Mouse (Mus musculus) testis, postnatal 10 days (tissue): ENCODE measurements around the gene Tmc1.

Source experiments
- DNase-seq: peaks from one replicate; pipeline ENCODE4 v3.0.0; 2021; ENCODE audit warnings: low spot score

Gene Tmc1

GRCm38 (mm10) chr19:20953874-20954273 lies at the start of gene Tmc1:
Gene Tmc1 (minus strand): TSS chr19:20954202.
- DNase-seq = no peak

DNA sequence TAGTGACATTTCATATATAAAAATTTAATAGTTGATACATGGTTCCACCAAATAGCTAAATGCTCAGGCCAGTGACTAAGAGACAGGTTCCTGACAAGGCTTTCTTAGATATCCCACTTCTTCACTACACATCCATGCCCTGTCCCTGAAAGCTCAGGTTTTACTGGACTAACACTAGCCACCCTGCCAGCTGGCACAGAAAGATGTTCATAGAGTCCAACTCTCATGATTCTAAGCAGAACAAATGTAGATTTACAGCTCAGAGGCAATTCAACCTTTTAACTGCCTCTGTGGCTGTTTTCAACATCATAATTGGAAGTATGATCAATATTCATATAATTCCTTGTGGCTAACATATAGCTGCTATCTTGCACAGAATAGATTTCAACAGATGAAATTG lies 47.5 kb upstream of the Tmc1 start:
- no peak for DNase-seq

GRCm38 (mm10) chr19:20979244-20979643 lies 25.2 kb upstream of the Tmc1 start:
- DNase-seq = no peak

DNA sequence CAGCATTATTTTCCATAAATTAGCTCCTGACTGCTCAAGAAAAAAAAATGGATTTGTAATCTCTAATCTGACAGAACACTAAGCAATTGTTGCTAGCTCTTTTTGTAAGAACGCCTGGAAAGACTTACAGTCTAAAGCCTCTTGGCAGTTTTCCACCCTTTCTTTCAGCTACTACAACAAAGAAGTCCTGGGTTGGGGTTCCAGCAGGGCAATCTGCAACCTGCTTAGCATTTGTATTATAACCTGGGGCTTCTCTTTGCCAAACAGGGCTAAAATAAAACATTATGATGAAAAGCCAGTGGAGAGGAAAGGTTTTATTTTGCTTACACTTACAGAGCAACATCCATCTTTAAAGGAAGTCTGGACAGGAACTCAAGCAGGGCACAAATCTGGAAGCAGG lies 24.1 kb upstream of the Tmc1 start:
- DNase-seq = no peak

- no peak for DNase-seq
Measured at GRCm38 (mm10) chr19:20971926-20972325, 17.9 kb upstream of the Tmc1 start.

- no peak for DNase-seq
Measured at GRCm38 (mm10) chr19:20954815-20955214, 813 bp upstream of the Tmc1 start.

- DNase-seq = no peak
Measured at GRCm38 (mm10) chr19:20944446-20944845, 9.6 kb downstream of the Tmc1 start.

DNA sequence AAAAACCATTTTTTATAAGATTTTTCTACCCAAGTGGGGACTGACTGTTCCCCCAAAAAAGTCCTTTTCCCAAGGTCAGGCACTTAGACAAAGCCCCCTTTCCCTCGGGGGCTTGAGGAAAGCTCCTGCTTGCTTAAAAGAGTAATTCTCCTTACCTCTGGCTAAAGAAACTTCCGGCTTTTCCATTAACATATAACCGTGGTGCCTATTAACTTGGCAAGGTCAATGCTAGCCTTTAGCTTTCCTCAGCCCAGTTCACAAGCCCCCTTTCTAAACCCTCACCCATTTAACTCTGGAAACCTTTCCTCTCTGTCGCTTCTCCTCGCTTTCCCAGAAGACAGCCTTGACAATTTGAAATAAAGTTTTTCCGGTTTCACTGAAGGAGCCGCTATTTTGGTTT lies 29.7 kb downstream of the Tmc1 start:
- no peak for DNase-seq

- DNase-seq = no peak
Measured at GRCm38 (mm10) chr19:20923336-20924211, 30.4 kb downstream of the Tmc1 start.

- DNase-seq = no peak
Measured at GRCm38 (mm10) chr19:20918241-20918640, 35.8 kb downstream of the Tmc1 start.

GRCm38 (mm10) chr19:20915151-20915550 lies 38.9 kb downstream of the Tmc1 start:
- DNase-seq = no peak

GRCm38 (mm10) chr19:20910356-20910755 lies 43.6 kb downstream of the Tmc1 start:
- DNase-seq = no peak

DNA sequence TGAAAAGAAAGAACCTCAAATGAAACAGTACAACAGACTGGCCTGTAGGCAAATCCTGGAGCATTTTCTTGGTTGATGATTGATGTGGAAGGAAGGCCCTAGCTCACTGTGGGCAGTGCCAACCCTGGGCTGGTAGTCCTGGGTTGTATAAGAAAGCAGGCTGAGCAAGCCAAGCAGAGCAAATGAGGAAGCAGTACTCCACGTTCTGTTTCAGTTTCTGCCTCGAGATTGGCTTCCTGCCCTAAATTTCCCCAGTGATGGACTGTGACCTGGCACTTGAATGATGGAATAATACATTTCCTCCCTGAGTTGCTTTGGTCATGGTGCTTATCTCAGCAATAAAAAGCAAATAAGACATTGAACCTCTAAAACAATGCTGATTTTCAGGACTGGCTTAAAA lies 72.8 kb downstream of the Tmc1 start:
- no peak for DNase-seq

DNA sequence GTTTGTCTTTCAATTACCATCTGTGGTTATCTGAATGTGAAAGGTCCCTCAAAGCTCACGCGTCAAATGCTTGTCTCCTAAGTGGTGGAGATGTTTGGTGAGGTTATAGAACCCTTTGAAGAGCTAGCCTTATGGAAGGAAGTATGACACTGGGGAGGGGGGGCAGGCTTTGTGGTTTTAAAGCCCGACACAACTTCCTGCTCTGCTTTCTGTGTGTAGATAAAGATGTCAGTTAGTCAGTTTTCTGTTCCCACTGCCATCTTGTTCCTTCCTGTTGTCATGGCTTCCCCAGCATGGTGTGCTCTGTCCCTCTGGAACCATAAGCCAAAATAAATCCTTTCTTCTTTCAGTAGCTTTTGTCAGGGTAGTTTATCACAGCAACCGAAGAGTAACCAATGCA lies 78.1 kb downstream of the Tmc1 start:
- no peak for DNase-seq

- DNase-seq = no peak
Measured at GRCm38 (mm10) chr19:20861779-20862178, 92.2 kb downstream of the Tmc1 start.

GRCm38 (mm10) chr19:20860270-20860669 lies 93.7 kb downstream of the Tmc1 start:
- DNase-seq = no peak

DNA sequence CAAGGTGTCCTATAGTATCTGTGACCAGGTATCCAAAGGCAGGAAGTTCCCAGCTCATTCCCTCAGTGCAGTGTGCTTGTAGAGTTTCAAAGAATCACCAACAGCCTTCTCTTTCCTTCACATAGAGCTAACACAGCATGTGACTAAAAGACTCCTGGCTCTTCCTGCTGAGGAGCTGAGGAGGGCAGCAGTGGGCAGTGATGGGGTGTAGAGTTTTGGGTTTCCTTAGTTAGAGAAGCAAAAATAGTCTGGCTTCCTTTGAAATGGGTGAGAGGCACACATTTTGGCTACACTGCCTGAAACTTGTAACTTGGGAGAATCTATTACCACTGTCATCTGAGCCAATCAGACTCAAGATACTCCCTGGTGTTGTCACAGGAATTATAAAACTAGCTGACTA lies 96.2 kb downstream of the Tmc1 start:
- no peak for DNase-seq

- DNase-seq = no peak
Measured at GRCm38 (mm10) chr19:20848906-20849305, 105.1 kb downstream of the Tmc1 start.

DNA sequence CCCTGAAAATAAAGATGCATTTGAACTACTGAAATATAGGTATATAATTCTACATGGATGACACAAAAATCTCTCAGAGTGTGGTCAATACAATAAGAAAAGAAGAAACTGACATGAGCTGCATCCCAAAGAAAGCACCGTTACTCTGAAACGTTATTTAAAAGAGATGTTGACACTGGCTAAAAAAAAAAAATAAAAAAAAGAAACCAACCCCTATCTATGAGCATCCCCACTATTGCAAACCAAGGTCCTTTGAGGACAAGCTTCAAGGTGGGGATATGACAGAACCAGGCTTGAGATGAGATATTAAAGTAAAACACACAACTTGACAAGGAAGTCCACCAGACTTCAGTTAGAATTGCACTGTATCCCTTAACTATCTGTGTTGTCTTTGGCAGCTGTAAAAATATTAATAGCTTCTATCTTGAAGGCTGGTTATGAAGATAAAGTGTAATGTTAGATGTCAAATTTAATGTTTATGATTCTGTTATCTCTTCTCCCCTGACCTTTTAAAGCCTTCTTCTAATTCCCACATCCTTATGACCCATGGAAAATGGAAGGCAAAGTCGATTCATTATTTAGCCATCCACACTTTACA lies 106.4 kb downstream of the Tmc1 start:
- DNase-seq = no peak

DNA sequence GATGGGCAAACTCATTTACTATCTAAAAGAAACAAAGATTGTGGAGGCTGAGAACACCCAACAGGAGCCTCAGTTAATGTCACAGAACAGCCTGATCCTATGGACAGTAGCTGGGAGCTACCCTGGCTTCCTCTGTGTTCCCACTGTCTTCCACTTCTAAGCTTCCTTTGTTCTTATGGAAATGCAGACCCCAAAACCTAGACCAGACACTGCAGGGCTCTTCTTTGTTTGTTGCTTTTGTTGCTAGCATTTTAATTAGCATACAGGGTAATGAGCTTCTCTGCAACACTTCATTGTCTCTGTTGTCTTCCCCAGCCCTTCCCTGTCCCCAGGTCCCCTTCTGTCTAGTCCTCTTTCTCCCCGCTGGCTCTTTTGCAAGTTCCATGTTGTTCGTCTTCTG lies 116.6 kb downstream of the Tmc1 start:
- no peak for DNase-seq

DNA sequence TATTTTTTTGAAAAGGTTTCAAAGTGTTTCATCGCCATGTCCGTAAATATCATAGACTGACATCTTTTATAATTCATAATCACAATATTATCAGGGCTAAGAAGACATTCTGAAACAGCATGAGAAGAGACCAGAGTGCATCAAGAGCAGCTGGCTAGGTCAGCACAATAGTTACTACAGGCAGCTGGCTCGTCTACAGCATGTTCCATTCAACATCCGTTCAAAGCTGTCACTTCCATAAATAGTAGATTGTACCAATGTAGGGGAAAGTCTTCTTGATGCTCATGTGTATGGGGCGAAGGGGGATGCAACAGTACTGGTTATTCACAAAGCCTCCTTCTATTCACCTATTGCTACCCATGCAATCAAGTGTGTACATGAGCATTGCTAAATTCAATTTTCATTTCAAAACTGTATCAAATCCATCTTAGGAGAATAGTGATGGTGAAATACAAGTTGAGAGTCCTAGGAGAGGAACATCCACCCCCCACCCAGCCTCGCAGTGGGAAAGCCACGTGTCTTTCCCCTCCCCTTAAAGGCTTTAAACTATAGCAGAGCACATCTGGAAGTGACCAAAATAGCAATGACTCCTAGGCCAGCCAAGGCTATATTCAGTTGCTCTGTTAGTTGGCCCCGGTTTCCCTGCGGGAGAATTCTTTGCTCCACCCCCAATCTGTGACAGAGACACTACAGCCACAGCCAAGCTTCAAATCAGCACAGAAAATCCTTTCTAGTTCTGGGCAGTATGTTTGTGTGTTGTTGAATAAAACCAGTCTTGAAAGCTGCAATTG lies 117.8 kb downstream of the Tmc1 start:
- no peak for DNase-seq

DNA sequence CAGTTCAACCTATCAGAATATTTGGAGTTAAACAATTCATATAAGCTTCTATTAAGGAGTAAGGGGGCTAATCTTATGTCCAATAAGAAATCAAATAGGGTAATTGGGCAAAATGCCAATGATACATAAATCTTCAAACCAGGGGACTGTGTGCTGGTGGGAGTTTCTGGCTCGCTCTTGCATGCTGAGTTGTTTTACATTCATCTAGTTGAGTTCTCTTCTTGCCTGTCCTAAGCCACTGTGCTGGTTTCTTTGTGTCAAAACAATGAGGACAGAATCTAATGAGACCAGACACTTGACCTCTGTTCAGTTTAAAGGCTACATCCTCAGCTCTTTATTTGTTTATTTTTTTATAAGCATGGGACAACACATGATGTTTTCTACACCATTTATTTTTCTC lies 119.1 kb downstream of the Tmc1 start:
- no peak for DNase-seq

- no peak for DNase-seq
Measured at GRCm38 (mm10) chr19:20799460-20799859, 154.5 kb downstream of the Tmc1 start.
